Mouse (Mus musculus) mature B cell (primary cell): Measurements from ENCODE around the gene Apbb2.

Source experiments
- in situ Hi-C: fragments of 300-500 bp; cut with MboI; formaldehyde crosslinking; loops from 2 replicates; pipeline ENCODE4 v1.14.3; 2019

Gene Apbb2

GRCm38 (mm10) chr5:66518411-66519006 is 100.1 kb downstream of the Apbb2 start:
- in situ Hi-C loops: no loop called here

GRCm38 (mm10) chr5:66517503-66517902 is 101.1 kb downstream of the Apbb2 start:
- in situ Hi-C loops: no loop called here

GRCm38 (mm10) chr5:66516311-66516710 is 102.3 kb downstream of the Apbb2 start:
- in situ Hi-C loops: no loop called here

- in situ Hi-C loops: no loop called here
Observed at GRCm38 (mm10) chr5:66515271-66515670, 103.3 kb downstream of the Apbb2 start.

GRCm38 (mm10) chr5:66514659-66515058 is 103.9 kb downstream of the Apbb2 start:
- in situ Hi-C loops: no loop called here

- in situ Hi-C loops: no loop called here
Observed at GRCm38 (mm10) chr5:66513412-66513811, 105.2 kb downstream of the Apbb2 start.

- in situ Hi-C loops: no loop called here
Observed at GRCm38 (mm10) chr5:66512519-66512918, 106.1 kb downstream of the Apbb2 start.

- in situ Hi-C loops: no loop called here
Observed at GRCm38 (mm10) chr5:66510716-66511115, 107.9 kb downstream of the Apbb2 start.

GRCm38 (mm10) chr5:66509151-66509550 is 109.4 kb downstream of the Apbb2 start:
- in situ Hi-C loops: no loop called here

- in situ Hi-C loops: no loop called here
Observed at GRCm38 (mm10) chr5:66505578-66505977, 113.0 kb downstream of the Apbb2 start.

GRCm38 (mm10) chr5:66505071-66505470 is 113.5 kb downstream of the Apbb2 start:
- in situ Hi-C loops: no loop called here

- in situ Hi-C loops: no loop called here
Observed at GRCm38 (mm10) chr5:66504434-66504747, 114.2 kb downstream of the Apbb2 start.

- in situ Hi-C loops: no loop called here
Observed at GRCm38 (mm10) chr5:66503557-66504433, 114.8 kb downstream of the Apbb2 start.

GRCm38 (mm10) chr5:66503033-66503432 is 115.6 kb downstream of the Apbb2 start:
- in situ Hi-C loops: no loop called here

GRCm38 (mm10) chr5:66499621-66500020 is 119.0 kb downstream of the Apbb2 start:
- in situ Hi-C loops: no loop called here

GRCm38 (mm10) chr5:66498140-66498539 is 120.4 kb downstream of the Apbb2 start:
- in situ Hi-C loops: no loop called here

- in situ Hi-C loops: no loop called here
Observed at GRCm38 (mm10) chr5:66497479-66498087, 121.0 kb downstream of the Apbb2 start.

GRCm38 (mm10) chr5:66496881-66497360 is 121.7 kb downstream of the Apbb2 start:
- in situ Hi-C loops: no loop called here

GRCm38 (mm10) chr5:66494651-66495050 is 123.9 kb downstream of the Apbb2 start:
- in situ Hi-C loops: no loop called here

- in situ Hi-C loops: no loop called here
Observed at GRCm38 (mm10) chr5:66492563-66492960, 126.0 kb downstream of the Apbb2 start.

GRCm38 (mm10) chr5:66491907-66492562 is 126.5 kb downstream of the Apbb2 start:
- in situ Hi-C loops: no loop called here

GRCm38 (mm10) chr5:66486028-66486427 is 132.6 kb downstream of the Apbb2 start:
- in situ Hi-C loops: no loop called here
